Mouse (Mus musculus): ENCODE measurements around the gene Olfr702.

The Olfr702 gene

GRCm38 (mm10) chr7:106833793-106834192, at the start of gene Olfr702:
Gene Olfr702, minus strand, starts transcription at chr7:106833893.
- DNase-seq (ENCODE audit: low read depth, low spot score), result no peak

- DNase-seq (ENCODE audit: low read depth, low spot score), result no peak
Measured at GRCm38 (mm10) chr7:106876791-106877190, 43.1 kb upstream of the Olfr702 start, which contains the start of gene Olfr705. Gene Olfr705, minus strand, starts transcription at chr7:106876891.

GRCm38 (mm10) chr7:106862885-106863284, 29.2 kb upstream of the Olfr702 start, which contains the start of gene Olfr704:
Gene Olfr704, plus strand, starts transcription at chr7:106863185.
- DNase-seq (ENCODE audit: low read depth, low spot score), result no peak

GRCm38 (mm10) chr7:106843060-106843459, 9.4 kb upstream of the Olfr702 start, which contains the start of gene Olfr703:
Gene Olfr703, plus strand, starts transcription at chr7:106843360.
- no peak for DNase-seq (ENCODE audit: low read depth, low spot score)

DNA sequence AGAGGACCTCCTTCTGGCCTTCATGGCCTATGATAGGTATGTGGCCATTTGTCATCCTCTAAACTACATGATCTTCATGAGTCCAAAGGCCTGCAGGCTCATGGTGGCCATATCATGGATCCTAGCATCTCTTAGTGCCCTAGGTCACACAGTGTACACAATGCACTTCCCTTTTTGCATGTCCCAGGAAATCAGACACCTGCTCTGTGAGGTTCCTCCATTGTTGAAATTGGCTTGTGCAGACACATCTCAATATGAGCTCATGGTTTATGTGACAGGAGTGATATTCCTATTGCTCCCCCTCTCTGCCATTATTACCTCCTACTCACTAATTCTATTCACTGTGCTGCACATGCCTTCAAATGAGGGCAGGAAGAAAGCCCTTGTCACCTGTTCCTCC, 15.3 kb downstream of the Olfr702 start:
- no peak for DNase-seq (ENCODE audit: low read depth, low spot score)

DNA sequence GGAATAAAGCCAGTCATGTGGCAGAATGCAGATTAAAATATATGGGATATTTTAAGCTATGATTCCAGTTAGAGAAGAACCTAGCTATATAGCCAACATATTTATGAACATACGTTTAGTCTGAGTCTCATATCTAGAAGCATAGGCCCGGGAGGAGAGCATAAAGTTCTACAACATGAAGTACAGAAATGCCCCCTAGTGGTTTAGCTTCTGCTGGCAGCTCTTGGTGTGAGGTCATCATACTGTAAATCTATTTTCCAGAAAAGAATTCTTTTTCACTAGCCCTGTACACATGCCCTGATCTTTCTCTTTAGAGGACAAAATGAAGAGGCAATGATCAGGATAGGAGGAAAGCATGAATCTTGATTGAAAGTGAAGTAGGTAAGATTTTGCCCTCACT, 17.9 kb downstream of the Olfr702 start:
- peak; percentile 76 for DNase-seq (ENCODE audit: low read depth, low spot score)

DNA sequence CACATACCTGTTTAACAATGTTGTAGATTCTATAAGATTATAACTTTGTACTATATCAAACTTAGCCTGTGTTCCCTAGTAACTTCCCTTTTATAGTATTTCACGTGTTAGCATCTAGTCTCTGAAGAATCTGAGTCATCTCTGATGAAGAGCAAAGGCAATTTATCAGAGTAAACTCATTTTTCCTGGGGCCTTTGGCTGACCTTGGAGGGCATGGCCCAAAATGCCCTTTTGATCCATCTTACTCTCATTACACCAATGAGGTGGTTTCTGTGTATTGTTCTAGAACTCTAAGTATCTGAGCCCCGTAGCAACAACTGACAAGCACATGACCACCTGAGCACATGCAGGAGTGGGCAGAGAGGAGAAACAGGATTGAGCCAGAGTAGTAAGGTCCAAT, 19.9 kb downstream of the Olfr702 start, which contains the start of gene Olfr701:
Gene Olfr701 (plus strand): TSS at position 301 of the 400 bp plus-strand sequence.
- DNase-seq (ENCODE audit: low read depth, low spot score), result no peak

GRCm38 (mm10) chr7:106808734-106809133, 25.0 kb downstream of the Olfr702 start, which contains the start of gene Olfr700:
Gene Olfr700, minus strand, starts transcription at chr7:106808834.
- no peak for DNase-seq (ENCODE audit: low read depth, low spot score)

DNA sequence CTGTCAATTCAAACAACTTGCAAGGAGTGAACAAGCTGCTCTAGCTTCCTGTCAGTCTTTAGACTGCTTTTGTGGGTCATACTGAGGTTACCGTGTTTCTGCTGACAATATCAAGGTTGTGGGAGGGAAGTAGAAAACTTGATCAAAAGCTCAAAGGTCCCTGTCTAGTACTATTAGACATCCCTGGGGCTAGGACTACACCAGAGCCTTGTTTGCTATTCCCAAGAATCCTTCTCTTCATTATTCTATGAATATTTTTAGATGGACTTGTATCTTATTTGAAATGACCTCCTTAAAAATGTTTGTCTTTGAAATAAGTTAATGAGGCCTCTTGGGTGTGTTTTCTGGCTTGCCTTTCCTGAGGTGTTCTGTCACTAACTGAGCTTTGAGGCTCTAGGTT, 40.6 kb downstream of the Olfr702 start, which contains the start of gene Olfr699:
Gene Olfr699 (minus strand): TSS at position 101 of the 400 bp plus-strand sequence.
- DNase-seq (ENCODE audit: low read depth, low spot score), result no peak

DNA sequence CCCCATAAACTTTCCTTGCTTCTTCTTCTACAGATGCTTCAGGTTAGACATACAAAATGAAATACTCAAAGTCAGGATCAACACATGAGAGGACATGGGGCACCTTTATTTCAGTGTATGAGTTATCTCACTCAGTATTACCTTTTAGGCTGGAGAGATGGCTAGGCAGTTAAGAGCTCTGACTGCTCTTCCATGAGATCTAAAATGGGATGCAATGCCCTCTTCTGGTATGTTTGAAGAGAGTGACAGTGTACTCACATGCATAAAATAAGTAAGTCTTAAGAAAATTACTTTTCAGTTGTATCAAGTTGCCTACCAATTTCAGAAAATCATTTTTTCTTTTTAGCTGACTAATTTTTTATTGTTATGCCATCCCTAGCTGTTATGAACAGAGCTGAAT, 45.4 kb downstream of the Olfr702 start:
- peak; percentile 49 for DNase-seq (ENCODE audit: low read depth, low spot score)

Data from CD4-positive, CD25-positive, alpha-beta regulatory T cell, adult 2 months (primary cell).